Mouse (Mus musculus): Measurements from ENCODE around the gene Nek1.
A peak's percentile ranks its signal among the peaks of the same experiment; 100 is the strongest.
"Not testable (repeated sequence)": the region's sequence is repeated elsewhere in the genome, so short reads cannot be mapped to it uniquely, and the experiment has no call there.

Gene Nek1

DNA sequence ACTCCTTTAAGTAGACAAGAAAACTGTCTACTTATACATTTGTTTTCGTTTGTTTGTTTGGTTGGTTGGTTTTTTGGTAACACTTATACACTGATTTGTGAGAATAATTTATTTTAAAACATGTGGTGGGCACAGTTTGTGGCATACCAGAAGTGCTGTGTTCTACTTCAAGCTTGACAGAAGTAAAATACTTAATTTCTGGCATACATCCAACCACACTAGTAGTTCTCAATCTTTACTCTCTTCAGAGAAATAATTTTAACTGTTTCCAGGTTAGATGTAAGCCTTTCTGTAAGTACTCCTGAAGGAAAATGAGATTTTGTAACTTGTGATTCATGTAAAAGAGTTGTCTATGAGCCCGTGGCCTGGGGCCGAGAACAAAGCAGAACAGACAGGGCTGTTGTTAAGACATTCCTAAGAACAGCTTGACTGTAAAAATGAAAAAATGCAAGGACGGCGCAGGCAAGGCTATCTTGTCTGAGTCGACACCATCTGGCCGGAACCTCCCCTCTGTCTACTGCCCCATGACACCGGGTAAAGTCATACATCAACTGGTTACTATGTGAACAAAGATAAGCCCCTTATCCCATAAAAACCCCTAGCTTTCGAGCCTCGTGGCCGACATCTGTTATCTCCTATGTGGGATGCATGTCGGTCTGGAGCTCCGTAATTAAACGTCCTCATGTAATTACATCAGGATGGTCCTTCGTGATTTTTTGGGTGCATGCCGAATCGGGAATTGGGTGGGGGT is 8.6 kb upstream of the Nek1 start:
- DNase-seq (ENCODE audit: low read depth, low spot score), result not testable (repeated sequence)

- DNase-seq (ENCODE audit: low read depth, low spot score), result no peak
Measured at GRCm38 (mm10) chr8:60992561-60992909, 460 bp upstream of the Nek1 start.

GRCm38 (mm10) chr8:60993639-60993986 is 618 bp downstream of the Nek1 start:
- no peak for DNase-seq (ENCODE audit: low read depth, low spot score)

DNA sequence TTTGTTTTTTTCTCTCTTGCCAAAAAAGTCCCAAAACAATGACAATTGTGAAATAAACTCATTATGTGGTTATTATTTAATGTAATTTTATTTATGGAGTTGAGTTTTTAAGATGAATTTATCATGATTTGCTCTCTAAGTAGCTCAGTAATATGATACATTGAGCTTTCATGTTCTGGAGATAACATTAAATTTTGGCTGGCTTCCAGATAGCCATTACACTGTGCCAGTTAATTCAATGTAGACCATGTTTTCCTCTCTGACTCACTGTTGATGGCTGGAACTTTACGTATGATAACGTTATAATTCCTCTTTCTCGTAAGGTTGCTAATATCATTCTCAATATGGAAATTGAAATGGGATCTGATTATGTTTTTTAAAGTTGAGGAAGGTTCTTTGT is 3.5 kb downstream of the Nek1 start:
- no peak for DNase-seq (ENCODE audit: low read depth, low spot score)

DNA sequence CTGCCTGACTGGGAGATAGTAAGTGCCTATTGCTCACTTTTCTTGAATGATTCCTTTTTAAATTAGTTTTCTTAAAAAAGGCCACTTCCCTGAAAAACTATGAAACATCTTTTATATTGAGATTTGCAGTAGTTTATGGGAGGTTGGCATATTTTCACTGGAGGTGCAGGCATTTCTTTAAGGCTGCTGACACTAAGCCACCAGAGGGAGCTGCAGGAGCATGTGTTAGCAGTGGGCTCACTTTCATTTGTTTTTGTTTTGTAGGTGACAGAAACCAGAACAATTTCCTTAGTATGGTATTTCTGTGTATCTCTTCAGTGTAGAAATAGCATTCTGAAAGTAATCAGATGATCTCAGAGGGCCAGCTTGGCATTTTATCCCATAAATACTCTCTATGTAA is 49.0 kb downstream of the Nek1 start:
- peak; percentile 50 for DNase-seq (ENCODE audit: low read depth, low spot score)

GRCm38 (mm10) chr8:61043874-61044273 is 50.9 kb downstream of the Nek1 start:
- no peak for DNase-seq (ENCODE audit: low read depth, low spot score)

DNA sequence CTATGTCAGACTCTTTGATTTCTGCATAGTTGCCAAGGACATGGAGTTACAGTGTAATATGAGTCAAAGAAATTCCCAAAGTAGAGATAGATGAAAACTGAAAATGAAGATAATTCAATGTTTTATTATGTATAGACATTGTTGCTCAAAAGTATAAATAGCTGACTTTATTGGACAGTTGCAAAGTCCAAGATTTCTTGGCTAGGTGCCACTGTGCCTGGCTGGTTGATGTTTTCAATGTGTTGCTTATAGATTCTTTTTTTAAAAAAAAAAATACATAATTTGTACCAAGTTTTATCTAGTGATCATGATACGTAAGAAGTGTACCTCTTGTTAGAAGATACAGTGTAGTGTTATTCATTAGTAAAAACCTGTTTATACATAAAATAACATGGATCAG is 53.8 kb downstream of the Nek1 start:
- DNase-seq (ENCODE audit: low read depth, low spot score), result no peak

GRCm38 (mm10) chr8:61053017-61053416 is 60.0 kb downstream of the Nek1 start:
- DNase-seq (ENCODE audit: low read depth, low spot score), result no peak

- no peak for DNase-seq (ENCODE audit: low read depth, low spot score)
Measured at GRCm38 (mm10) chr8:61054313-61054712, 61.3 kb downstream of the Nek1 start.

DNA sequence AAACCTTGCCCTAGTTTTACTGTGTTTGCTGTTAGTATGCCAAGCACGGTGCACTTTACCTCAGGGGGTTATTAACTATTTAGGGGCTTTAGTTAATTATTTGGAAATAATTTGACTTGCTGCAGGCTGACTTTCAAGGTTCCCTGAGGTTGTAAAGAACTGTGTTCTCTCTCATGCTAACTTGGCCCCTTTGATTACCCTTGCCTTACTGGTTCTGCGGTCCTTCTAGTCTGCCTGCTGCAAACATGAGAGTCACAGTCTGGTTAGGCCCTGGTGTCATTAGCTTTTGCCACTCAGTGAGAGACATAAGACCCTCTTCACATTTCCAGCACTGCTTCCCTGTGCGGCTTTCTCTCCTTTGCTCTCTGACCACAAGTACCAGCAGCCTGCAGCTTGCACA is 64.0 kb downstream of the Nek1 start:
- DNase-seq (ENCODE audit: low read depth, low spot score), result no peak

DNA sequence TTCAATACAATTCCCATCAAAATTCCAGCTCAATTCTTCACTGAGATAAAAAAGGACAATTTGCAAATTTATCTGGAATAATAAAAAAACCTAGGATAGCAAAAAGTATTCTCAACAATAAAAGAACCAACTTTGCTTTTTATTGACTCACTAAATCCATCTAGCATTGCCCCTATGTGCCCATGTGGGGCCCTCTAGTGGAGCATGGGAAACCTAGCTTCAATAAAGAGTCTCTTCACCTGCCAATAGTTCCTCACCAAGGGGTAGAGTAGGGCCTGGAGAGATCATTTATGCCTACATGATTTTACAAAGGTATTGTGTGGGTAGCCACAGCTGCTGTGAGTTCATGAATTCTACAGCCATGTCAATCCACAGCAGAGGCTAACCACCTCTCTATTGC is 66.1 kb downstream of the Nek1 start:
- DNase-seq (ENCODE audit: low read depth, low spot score), result no peak

DNA sequence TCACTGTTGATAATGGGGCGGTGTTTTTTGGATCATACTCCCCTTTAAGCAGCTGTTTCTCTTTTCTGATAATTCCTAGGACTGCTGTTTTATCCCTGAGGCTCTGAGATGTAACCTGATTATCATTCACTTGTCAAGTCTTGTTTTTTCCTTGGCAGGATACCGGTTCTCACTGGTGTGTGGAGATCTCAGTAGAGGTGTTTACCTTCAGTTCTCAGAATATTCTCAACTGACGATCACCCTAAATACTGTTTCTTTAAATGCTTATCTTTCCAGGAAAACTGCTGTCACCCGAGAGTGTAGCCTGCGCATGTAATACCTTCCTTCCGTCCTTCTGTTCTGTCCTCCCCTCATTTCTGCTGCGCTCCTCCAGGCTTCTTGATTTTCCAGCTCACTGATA is 67.4 kb downstream of the Nek1 start:
- no peak for DNase-seq (ENCODE audit: low read depth, low spot score)

- no peak for DNase-seq (ENCODE audit: low read depth, low spot score)
Measured at GRCm38 (mm10) chr8:61075059-61075458, 82.1 kb downstream of the Nek1 start.

DNA sequence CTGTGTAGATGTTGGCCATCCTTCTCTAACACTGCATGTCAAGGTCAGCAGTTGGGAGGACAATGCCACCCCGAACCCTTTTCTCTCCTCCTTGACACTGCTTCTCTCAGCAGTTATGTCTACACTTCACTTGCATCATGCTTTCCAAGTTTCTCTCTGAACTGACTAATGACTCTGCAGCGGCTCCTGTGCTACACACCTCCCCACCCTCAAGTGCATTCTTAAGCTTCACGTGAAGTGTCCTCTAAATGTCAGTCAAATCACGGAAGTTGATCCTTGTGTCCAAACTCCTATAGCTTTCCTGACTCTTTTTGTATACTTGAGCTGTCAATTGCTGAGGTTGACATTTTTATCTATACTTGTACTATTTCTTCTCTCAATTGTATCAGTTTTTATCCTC is 117.5 kb downstream of the Nek1 start:
- DNase-seq (ENCODE audit: low read depth, low spot score), result no peak

DNA sequence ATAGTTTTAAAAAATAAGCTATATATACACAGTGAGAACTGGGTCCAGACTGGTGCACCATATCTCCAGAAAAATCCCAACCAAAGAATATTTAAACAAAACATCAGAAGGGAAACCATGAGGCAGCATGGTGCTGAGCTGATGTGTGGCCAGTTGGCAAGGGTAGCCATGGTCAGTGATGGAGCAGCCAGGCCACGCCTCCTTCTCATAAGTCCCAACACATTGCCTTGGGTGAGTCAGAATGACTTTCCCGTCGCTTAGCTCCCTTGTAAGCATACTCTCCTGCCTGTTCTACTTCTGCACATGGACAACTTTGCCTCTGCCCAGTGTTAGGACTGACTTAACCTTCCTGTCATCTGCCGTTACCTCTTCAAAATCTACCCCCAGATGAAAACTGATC is 118.9 kb downstream of the Nek1 start:
- DNase-seq (ENCODE audit: low read depth, low spot score), result no peak

DNA sequence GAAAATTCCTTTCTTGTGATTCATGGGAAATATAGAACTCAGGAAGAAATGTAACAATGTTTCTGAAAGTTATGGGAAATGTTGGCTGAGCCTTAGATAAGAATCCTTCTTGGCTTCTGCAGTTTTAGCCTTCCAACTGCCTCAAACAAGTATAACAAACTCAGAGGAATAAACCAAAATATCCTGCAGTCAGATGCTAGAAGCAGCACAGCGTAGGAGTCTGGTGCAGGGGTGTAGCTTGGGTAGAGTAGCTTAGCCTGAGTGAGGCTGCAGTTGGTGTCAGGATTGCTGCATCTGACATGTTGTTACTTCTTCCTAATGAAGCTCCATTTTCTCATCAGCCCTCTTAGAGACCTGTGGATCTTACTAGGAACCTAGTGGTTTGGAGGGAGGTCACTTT is 128.6 kb downstream of the Nek1 start:
- no peak for DNase-seq (ENCODE audit: low read depth, low spot score)

DNA sequence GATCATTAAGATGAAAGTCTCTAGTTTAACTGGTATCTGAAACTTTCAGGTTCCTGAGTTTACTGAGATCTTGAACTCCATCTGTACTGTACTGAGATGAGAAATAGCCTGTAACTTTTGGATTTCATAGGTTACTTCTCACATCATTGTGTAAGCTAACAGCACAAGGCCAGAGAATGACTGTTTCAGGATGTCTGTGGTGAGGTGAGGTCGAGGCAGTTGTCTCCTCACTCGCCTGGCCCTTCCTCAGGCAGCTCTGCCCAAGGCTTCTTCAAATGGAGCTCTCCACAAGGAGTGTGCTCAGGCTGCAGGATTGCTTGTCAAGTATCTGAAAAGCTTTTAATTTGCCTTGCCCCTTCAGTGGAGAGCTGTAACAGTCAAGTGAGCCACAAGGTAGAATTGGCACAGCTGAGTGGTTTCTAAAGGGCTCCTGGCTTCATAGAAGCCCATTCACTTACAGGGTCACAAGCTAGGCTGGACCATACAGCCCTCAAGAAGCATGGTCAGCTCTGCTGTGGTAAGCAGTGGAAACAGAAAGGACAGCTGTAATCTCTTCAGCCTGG is 134.4 kb downstream of the Nek1 start:
- no peak for DNase-seq (ENCODE audit: low read depth, low spot score)

GRCm38 (mm10) chr8:61132561-61133134 is 139.7 kb downstream of the Nek1 start:
- DNase-seq (ENCODE audit: low read depth, low spot score), result no peak

GRCm38 (mm10) chr8:61141869-61142268 is 148.9 kb downstream of the Nek1 start:
- DNase-seq (ENCODE audit: low read depth, low spot score), result no peak

GRCm38 (mm10) chr8:61142302-61142701 is 149.3 kb downstream of the Nek1 start:
- no peak for DNase-seq (ENCODE audit: low read depth, low spot score)

DNA sequence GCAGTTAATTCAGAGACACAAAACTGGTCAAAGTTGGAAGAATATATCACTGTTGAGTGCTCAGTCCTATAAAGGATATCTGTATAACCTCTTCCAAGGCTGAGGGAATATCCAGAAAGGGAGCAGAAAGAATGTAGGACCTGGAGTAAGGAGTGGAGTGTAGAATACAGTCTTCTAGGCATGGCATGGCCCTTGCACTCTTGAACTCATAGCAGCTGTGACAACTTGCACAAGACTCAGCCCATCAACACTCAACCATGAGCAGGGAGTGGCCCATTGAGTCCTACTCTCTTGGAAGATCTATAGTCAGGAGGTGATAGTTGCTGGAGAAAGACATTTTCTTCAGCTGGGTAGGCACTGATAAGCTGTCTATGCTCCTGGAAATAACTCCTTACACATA is 149.8 kb downstream of the Nek1 start:
- DNase-seq (ENCODE audit: low read depth, low spot score), result no peak

- no peak for DNase-seq (ENCODE audit: low read depth, low spot score)
Measured at GRCm38 (mm10) chr8:61148728-61149127, 155.7 kb downstream of the Nek1 start.

GRCm38 (mm10) chr8:61150596-61150995 is 157.6 kb downstream of the Nek1 start:
- DNase-seq (ENCODE audit: low read depth, low spot score), result no peak

GRCm38 (mm10) chr8:61156406-61156805 is 163.4 kb downstream of the Nek1 start:
- no peak for DNase-seq (ENCODE audit: low read depth, low spot score)
